Mouse (Mus musculus) lung, adult 2 months (tissue): ENCODE measurements around the gene Gm973.

ENCODE experiments used
- CTCF ChIP-seq: fragments of 200-500 bp; IDR thresholded peaks from 2 replicates; pipeline ENCODE4 v1.5.1; 2011; ENCODE audit warnings: mild to moderate bottlenecking, low read length, control low read depth; ENCODE audit not compliant: insufficient read depth
- POLR2A ChIP-seq: fragments of 200-500 bp; IDR thresholded peaks from 2 replicates; pipeline ENCODE4 v1.6.1; 2011; ENCODE audit warnings: low read depth, mild to moderate bottlenecking, control low read depth, low read length, borderline replicate concordance; ENCODE audit errors: extremely low read depth

DNA sequence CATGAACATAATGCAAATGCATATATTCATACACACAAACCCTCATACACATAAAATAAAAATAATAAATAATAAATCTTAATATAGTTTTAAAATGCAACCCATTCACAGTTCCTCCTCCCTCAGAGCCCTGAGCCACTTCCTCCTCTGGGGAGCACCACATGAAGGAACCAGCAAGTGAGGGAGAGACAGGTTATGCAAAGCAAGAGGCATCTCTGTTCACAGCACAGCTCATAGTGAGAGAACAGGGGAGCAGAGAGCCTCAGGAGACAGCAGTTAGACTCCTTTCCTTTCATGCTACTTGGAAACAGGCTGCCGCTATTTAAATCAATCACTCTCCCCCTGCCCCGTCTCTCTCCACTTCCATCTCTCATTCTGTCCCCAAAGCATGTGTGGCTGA, 47.5 kb downstream of the Gm973 start:
- TF ChIP-seq CTCF (no peak), POLR2A (no peak)
